Mouse (Mus musculus): ENCODE measurements around the gene Themis2.

- TF ChIP-seq MYC (IDR thresholded peaks at IDR 0.05; ENCODE audit: low read depth, low read length) (no peak), CHD2 (IDR thresholded peaks at IDR 0.05; ENCODE audit: low read length) (no peak), POLR2A (IDR thresholded peaks at IDR 0.05; ENCODE audit: low read depth, low read length) (no peak), ETS1 (conservative IDR thresholded peaks at IDR 0.05; ENCODE audit: low read depth, low read length) (no peak)
These were observed 33.6 kb downstream of the Themis2 start for GRCm38 (mm10) chr4:132762602-132763001.

Data from CH12.LX (cell line).